Mouse (Mus musculus) thymus, postnatal 0 days (tissue): ENCODE measurements around the gene Gm11939. TPM values are rescaled to one million over a fixed set of nuclear protein-coding genes. Genes with fewer than 3 reads are reported as not detected.
"Not testable (repeated sequence)": the region's sequence is repeated elsewhere in the genome, so short reads cannot be mapped to it uniquely, and the experiment has no call there.

Source experiments
- DNase-seq: peaks from one replicate; pipeline ENCODE4 v3.0.0-alpha.2; 2015; ENCODE audit warnings: low spot score
- polyA plus RNA-seq: library from polyadenylated mRNA; unstranded; fragments of >200 nt; fragmentation: Nextera tagmentation; extraction: Ambion mirVana; gene quantifications from 2 replicates; pipeline ENCODE4 v1.2.1, GENCODE M21; 2015

The Gm11939 gene
- not detected in 2 replicates for polyA plus RNA-seq

GRCm38 (mm10) chr11:99559366-99559765 lies at the start of gene Gm11939:
Gm11939 (minus strand) TSS chr11:99559466.
- no peak for DNase-seq

- DNase-seq: not testable (repeated sequence)
Measured at GRCm38 (mm10) chr11:99603208-99603607, 43.9 kb upstream of the Gm11939 start, which contains the start of gene Gm11938. Gm11938 (minus strand) TSS chr11:99603308.

GRCm38 (mm10) chr11:99597742-99598141 lies 38.5 kb upstream of the Gm11939 start, which contains the start of gene Krtap9-3:
Krtap9-3 (minus strand) TSS chr11:99598105.
- not testable (repeated sequence) for DNase-seq

- no peak for DNase-seq
Measured at GRCm38 (mm10) chr11:99590981-99591380, 31.7 kb upstream of the Gm11939 start, which contains the start of gene Krtap1-3. Krtap1-3 (minus strand) TSS chr11:99591339.

- DNase-seq: no peak
Measured at GRCm38 (mm10) chr11:99585096-99585495, 25.8 kb upstream of the Gm11939 start.

GRCm38 (mm10) chr11:99583245-99583704 lies 24.0 kb upstream of the Gm11939 start, which contains the start of gene Krtap1-4:
Krtap1-4 (minus strand) TSS chr11:99583654.
- DNase-seq: no peak

- DNase-seq: no peak
Measured at GRCm38 (mm10) chr11:99581564-99581963, 22.3 kb upstream of the Gm11939 start.

- DNase-seq: no peak
Measured at GRCm38 (mm10) chr11:99581051-99581450, 21.8 kb upstream of the Gm11939 start.

GRCm38 (mm10) chr11:99580636-99581035 lies 21.4 kb upstream of the Gm11939 start, which contains the start of gene Krtap1-5:
Krtap1-5 (minus strand) TSS chr11:99581016.
- no peak for DNase-seq

GRCm38 (mm10) chr11:99574106-99574505 lies 14.8 kb upstream of the Gm11939 start:
- peak; percentile 59 for DNase-seq

GRCm38 (mm10) chr11:99573164-99573563 lies 13.9 kb upstream of the Gm11939 start:
- DNase-seq: no peak

GRCm38 (mm10) chr11:99566530-99566929 lies 7.3 kb upstream of the Gm11939 start, which contains the start of gene Krtap3-1:
Krtap3-1 (minus strand) TSS chr11:99566630.
- no peak for DNase-seq

- no peak for DNase-seq
Measured at GRCm38 (mm10) chr11:99562580-99562979, 3.3 kb upstream of the Gm11939 start.

- no peak for DNase-seq
Measured at GRCm38 (mm10) chr11:99557976-99558745, 1.1 kb downstream of the Gm11939 start.

GRCm38 (mm10) chr11:99556753-99557152 lies 2.5 kb downstream of the Gm11939 start, which contains the start of gene Krtap3-2:
Krtap3-2 (minus strand) TSS chr11:99556853.
- DNase-seq: no peak

GRCm38 (mm10) chr11:99556195-99556594 lies 3.1 kb downstream of the Gm11939 start:
- no peak for DNase-seq

GRCm38 (mm10) chr11:99550765-99551164 lies 8.5 kb downstream of the Gm11939 start, which contains the start of gene Krtap3-3:
Krtap3-3 (minus strand) TSS chr11:99550865.
- no peak for DNase-seq

GRCm38 (mm10) chr11:99547892-99548291 lies 11.4 kb downstream of the Gm11939 start:
- no peak for DNase-seq

- no peak for DNase-seq
Measured at GRCm38 (mm10) chr11:99539721-99540120, 19.5 kb downstream of the Gm11939 start.

- DNase-seq: no peak
Measured at GRCm38 (mm10) chr11:99521288-99521860, 37.9 kb downstream of the Gm11939 start, which contains the start of gene Krt39. Krt39 (minus strand) TSS chr11:99521338.

- no peak for DNase-seq
Measured at GRCm38 (mm10) chr11:99514098-99514497, 45.2 kb downstream of the Gm11939 start.
